Mouse (Mus musculus): ENCODE results near the gene Gcsh. TPM values are rescaled to one million over a fixed set of nuclear protein-coding genes. Genes with fewer than 3 reads are reported as not detected.

Gene Gcsh
- total and polyA plus RNA-seq, 3 experiments: 34.8 to 55.1 (median 51.2) TPM

DNA sequence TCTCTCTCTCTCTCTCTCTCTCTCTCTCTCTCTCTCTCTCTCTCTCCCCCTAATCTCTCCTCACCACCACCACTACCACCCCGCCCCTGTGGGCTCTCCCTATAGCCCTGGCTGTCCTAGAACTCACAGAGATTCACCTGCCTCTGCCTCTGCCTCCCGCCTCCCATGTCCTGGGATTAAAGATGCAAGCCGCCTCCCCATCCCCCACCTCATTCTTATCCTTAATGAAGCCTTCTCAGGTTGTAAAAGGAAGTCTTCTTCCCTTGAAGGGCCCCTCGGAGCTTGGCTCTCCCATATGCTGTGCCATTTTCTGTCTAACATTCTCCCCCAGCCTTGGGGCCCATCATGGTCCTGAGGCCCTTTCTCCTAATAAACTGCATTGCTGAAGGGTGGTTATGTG is 22.3 kb upstream of the Gcsh start:
- H3K36me3 ChIP-seq (ENCODE audit: control insufficient read depth, insufficient read depth, low read length): no peaks in the 10 kb centered on the region
- no peaks in the 10 kb centered on the region for H3K27me3 ChIP-seq (ENCODE audit: control insufficient read depth, insufficient read depth, low read length)
- H3K4me1 ChIP-seq (ENCODE audit: control insufficient read depth, insufficient read depth, low read length): no peaks in the 10 kb centered on the region
- DNase-seq: no peak
- TF ChIP-seq CTCF (IDR thresholded peaks at IDR 0.05) (no peak), EP300 (IDR thresholded peaks at IDR 0.05; ENCODE audit: insufficient read depth, low read depth, low read length) (no peak), POLR2A (IDR thresholded peaks at IDR 0.05; ENCODE audit: insufficient read depth, low read depth, low read length) (no peak)
- 63% methylated on average over 4 of the region's 4 CpGs for WGBS
- H3K79me2 ChIP-seq (replicated peaks; ENCODE audit: control insufficient read depth, insufficient read depth, low read length): no peaks in the 10 kb centered on the region
- no peak overlapping the region for H3K4me3 ChIP-seq
- H3K9ac ChIP-seq (ENCODE audit: low read depth, low read length): no peak overlapping the region
- intact Hi-C loops (cut with DNase I): no loop called here
- no peak overlapping the region for H3K27ac ChIP-seq

DNA sequence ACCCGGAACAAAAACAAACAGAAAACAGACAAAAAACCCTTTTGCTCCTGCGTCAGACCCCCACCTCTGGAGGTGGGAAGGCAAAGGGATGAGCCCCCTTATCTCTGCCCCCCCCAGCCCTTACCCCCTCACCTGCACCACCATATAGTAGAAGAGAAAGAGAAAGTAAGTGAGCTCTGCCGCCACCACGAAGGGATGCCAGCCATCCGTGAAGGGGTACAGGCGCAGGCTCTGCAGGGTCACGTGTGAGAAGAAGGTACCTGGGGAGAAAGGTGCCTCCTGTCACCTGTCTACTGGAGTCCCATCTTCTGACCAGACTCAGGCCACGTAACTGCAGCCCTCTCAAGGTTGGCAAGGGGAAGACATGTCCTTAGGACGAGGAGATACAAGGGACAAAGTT is 18.0 kb upstream of the Gcsh start:
- Histone ChIP-seq H3K27ac (no peak overlapping the region), H3K4me1 (ENCODE audit: control insufficient read depth, insufficient read depth, low read length) (no peaks in the 10 kb centered on the region), H3K36me3 (ENCODE audit: control insufficient read depth, insufficient read depth, low read length) (no peaks in the 10 kb centered on the region), H3K4me3 (no peak overlapping the region), H3K9ac (ENCODE audit: low read depth, low read length) (no peak overlapping the region), H3K27me3 (ENCODE audit: control insufficient read depth, insufficient read depth, low read length) (no peaks in the 10 kb centered on the region), H3K79me2 (replicated peaks; ENCODE audit: control insufficient read depth, insufficient read depth, low read length) (no peaks in the 10 kb centered on the region)
- DNase-seq: no peak
- intact Hi-C loops (cut with DNase I): no loop called here
- no peak for TF ChIP-seq EP300 (IDR thresholded peaks at IDR 0.05; ENCODE audit: insufficient read depth, low read depth, low read length)
- no peak for TF ChIP-seq POLR2A (IDR thresholded peaks at IDR 0.05; ENCODE audit: insufficient read depth, low read depth, low read length)
- TF ChIP-seq CTCF (IDR thresholded peaks at IDR 0.05): no peak
- WGBS: 84% methylated on average over 9 of the region's 9 CpGs

- Histone ChIP-seq H3K4me3 (peak overlapping the region; percentile 64), H3K27ac (no peak overlapping the region), H3K36me3 (ENCODE audit: control insufficient read depth, insufficient read depth, low read length) (no peaks in the 10 kb centered on the region), H3K4me1 (ENCODE audit: control insufficient read depth, insufficient read depth, low read length) (peaks cover 2% of the 10 kb centered on the region), H3K9ac (ENCODE audit: low read depth, low read length) (no peak overlapping the region), H3K27me3 (ENCODE audit: control insufficient read depth, insufficient read depth, low read length) (no peaks in the 10 kb centered on the region), H3K79me2 (replicated peaks; ENCODE audit: control insufficient read depth, insufficient read depth, low read length) (0 out of 2 replicates have a peak, but pooled peaks cover 1% of the 10 kb centered on the region)
- DNase-seq: no peak
- no peak for TF ChIP-seq EP300 (IDR thresholded peaks at IDR 0.05; ENCODE audit: insufficient read depth, low read depth, low read length)
- no peak for TF ChIP-seq CTCF (IDR thresholded peaks at IDR 0.05)
- TF ChIP-seq POLR2A (IDR thresholded peaks at IDR 0.05; ENCODE audit: insufficient read depth, low read depth, low read length): no peak
- 47% methylated on average over 11 of the region's 11 CpGs for WGBS
- intact Hi-C loops (cut with DNase I): loop anchor here (5.0 kb wide), 1 partner anchor 72 kb away; the partner anchor contains the start of genes Cenpn and Cmc2
These were observed 829 bp upstream of the Gcsh start for GRCm38 (mm10) chr8:116994016-116994716.

- DNase-seq: peak in 1 of 2 experiments; percentile 9
- Histone ChIP-seq H3K4me3 (peak overlapping the region; percentile 64), H3K36me3 (ENCODE audit: control insufficient read depth, insufficient read depth, low read length) (no peaks in the 10 kb centered on the region), H3K9ac (ENCODE audit: low read depth, low read length) (peak overlapping the region; percentile 92), H3K27me3 (ENCODE audit: control insufficient read depth, insufficient read depth, low read length) (no peaks in the 10 kb centered on the region), H3K4me1 (ENCODE audit: control insufficient read depth, insufficient read depth, low read length) (peaks cover 2% of the 10 kb centered on the region), H3K27ac (peak overlapping the region; percentile 84; the same call in 1 of the 2 replicates), H3K79me2 (replicated peaks; ENCODE audit: control insufficient read depth, insufficient read depth, low read length) (0 out of 2 replicates have a peak, but pooled peaks cover 1% of the 10 kb centered on the region)
- intact Hi-C loops (cut with DNase I): loop anchor here (5.0 kb wide), 1 partner anchor 70 kb away; the partner anchor contains the start of genes Cenpn and Cmc2
- WGBS: 10% methylated on average over 23 of the region's 23 CpGs
- TF ChIP-seq POLR2A (IDR thresholded peaks at IDR 0.05; ENCODE audit: insufficient read depth, low read depth, low read length) (no peak), EP300 (IDR thresholded peaks at IDR 0.05; ENCODE audit: insufficient read depth, low read depth, low read length) (no peak), CTCF (IDR thresholded peaks at IDR 0.05) (no peak)
These were observed 963 bp downstream of the Gcsh start for GRCm38 (mm10) chr8:116992176-116992971.

DNA sequence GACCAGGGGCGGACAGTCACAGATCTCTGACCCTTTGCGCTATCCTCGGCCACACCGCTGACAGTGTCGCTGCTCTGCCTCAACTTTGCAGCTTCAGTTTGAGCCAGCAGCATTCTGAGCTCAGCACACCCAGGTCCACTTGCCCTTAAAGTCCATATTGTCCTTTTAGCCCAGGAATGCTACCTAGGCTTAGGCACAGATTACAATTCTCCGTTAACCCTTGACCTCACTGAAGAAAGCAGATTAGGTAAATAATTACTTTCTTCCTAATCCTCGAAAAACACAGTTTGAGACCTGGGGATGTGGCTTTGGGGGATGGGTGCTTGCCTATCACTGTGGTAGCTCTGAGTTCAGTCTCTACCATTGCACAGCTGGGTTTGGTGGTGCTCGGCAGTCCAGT is 2.1 kb downstream of the Gcsh start:
- H3K4me3 ChIP-seq: no peak overlapping the region
- WGBS: 95% methylated on average over 8 of the region's 8 CpGs
- intact Hi-C loops (cut with DNase I): loop anchor here (5.0 kb wide), 1 partner anchor 69 kb away; the partner anchor contains the start of genes Cenpn and Cmc2
- DNase-seq: no peak
- H3K9ac ChIP-seq (ENCODE audit: low read depth, low read length): no peak overlapping the region
- no peak overlapping the region for H3K27ac ChIP-seq
- H3K36me3 ChIP-seq (ENCODE audit: control insufficient read depth, insufficient read depth, low read length): no peaks in the 10 kb centered on the region
- 0 out of 2 replicates have a peak, but pooled peaks cover 1% of the 10 kb centered on the region for H3K79me2 ChIP-seq (replicated peaks; ENCODE audit: control insufficient read depth, insufficient read depth, low read length)
- H3K27me3 ChIP-seq (ENCODE audit: control insufficient read depth, insufficient read depth, low read length): no peaks in the 10 kb centered on the region
- H3K4me1 ChIP-seq (ENCODE audit: control insufficient read depth, insufficient read depth, low read length): peaks cover 2% of the 10 kb centered on the region
- TF ChIP-seq EP300 (IDR thresholded peaks at IDR 0.05; ENCODE audit: insufficient read depth, low read depth, low read length): no peak
- no peak for TF ChIP-seq CTCF (IDR thresholded peaks at IDR 0.05)
- no peak for TF ChIP-seq POLR2A (IDR thresholded peaks at IDR 0.05; ENCODE audit: insufficient read depth, low read depth, low read length)
